Mouse (Mus musculus) left cerebral cortex, postnatal 4 days (tissue): ENCODE data around the gene Ppp1r16b. TPM values are rescaled to one million over a fixed set of nuclear protein-coding genes. Genes with fewer than 3 reads are reported as not detected.
A peak's percentile ranks its signal among the peaks of the same experiment; 100 is the strongest.

ENCODE experiments used
- DNase-seq: peaks from one replicate; pipeline ENCODE4 v3.0.0-alpha.2; 2022
- intact Hi-C: fragments of 180-260 bp; cut with DNase I; formaldehyde crosslinking; loops from one replicate; pipeline ENCODE4 v1.15.1; 2025
- microRNA-seq: library from miRNA; unstranded; fragments of <30 nt; microRNA quantifications from one replicate; pipeline ENCODE4 v1.2.0, GENCODE M21; 2022
- total RNA-seq, 2 experiments: library from RNA; stranded (reverse); gene quantifications; 2 replicates each; pipeline ENCODE4 v1.2.3; 2021

Gene Ppp1r16b
- total RNA-seq, 2 experiments from 2014 or later: 50.2 to 51.0 TPM

GRCm38 (mm10) chr2:158799328-158799727 is 134.1 kb downstream of the Ppp1r16b start:
- intact Hi-C loops: no loop called here
- no peak for DNase-seq

DNA sequence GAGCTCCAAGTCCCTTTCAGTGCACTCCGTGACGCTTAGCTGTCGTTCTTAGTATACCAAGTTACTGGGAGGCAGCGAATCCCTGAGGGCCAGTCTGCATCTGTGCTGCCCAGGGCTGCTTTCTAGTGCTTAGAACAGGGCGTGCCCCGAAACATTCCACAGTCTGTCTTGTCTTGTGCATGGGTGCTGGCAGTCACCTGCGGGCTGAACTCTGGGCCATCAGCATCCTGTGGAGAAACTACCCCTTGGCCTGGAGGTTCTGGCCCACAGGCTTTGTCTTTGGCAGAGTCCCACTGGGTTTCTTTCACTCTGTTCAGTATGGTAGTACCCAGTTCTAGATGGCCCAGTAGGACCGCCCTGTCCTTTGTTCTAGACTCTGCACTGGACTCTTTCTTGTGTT is 135.6 kb downstream of the Ppp1r16b start:
- intact Hi-C loops: no loop called here
- DNase-seq: no peak

- intact Hi-C loops: no loop called here
- DNase-seq: no peak
These were observed 138.4 kb downstream of the Ppp1r16b start for GRCm38 (mm10) chr2:158803575-158803974.

DNA sequence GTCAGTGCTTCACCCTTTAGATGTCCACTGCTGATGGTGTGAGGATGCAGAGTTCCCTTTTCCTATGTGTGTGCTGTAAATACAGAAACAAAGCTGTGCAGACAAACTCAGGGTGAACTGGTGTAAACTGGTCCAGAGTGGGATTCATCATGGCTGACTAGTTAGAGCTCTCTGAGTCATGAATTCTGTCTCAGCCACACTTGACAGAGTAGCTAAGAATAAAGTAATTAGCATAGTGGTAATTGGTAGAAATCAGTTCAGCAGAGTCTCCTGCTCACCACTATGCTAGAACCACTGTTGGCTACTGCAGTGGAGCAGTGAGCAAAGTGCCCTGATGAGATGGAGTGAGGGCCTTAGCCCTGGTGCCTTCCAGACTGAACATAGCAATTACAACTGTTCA is 150.5 kb downstream of the Ppp1r16b start:
- intact Hi-C loops: no loop called here

More for the DNA sequence above, 150.5 kb downstream of the Ppp1r16b start:
- DNase-seq: no peak

Small RNA genes lying within 50 kb of the gene (microRNA-seq; reads per million reads assigned to microRNA genes)
- not detected for gene Gm26141
- gene Mir3474: 6.0 reads per million, percentile 15 among the genes with 10 or more reads in this experiment

Other genes with a start within 250 kb of the Ppp1r16b start
- not detected for gene Adig, start 162.8 kb upstream of the Ppp1r16b start, total RNA-seq
- gene Arhgap40, start 152.6 kb upstream of the Ppp1r16b start, total RNA-seq: under 1 TPM in 1 of 2 experiments, not detected in 1; 0.56 TPM
- gene Slc32a1, start 54.6 kb upstream of the Ppp1r16b start, total RNA-seq: 10 to 100 TPM; 41.8 to 59.9 TPM
- gene Actr5, start 40.5 kb upstream of the Ppp1r16b start, total RNA-seq: 10 to 100 TPM; 14.3 to 15.5 TPM
- 1 to 10 TPM; 2.7 to 3.3 TPM for gene Fam83d, start 102.7 kb downstream of the Ppp1r16b start, total RNA-seq
- gene Dhx35, start 129.4 kb downstream of the Ppp1r16b start, total RNA-seq: 10 to 100 TPM; 23.7 to 24.3 TPM